Mouse (Mus musculus) megakaryocyte, adult 5-6 weeks (primary cell): ENCODE measurements around the gene Gm20388. TPM values are rescaled to one million over a fixed set of nuclear protein-coding genes. Genes with fewer than 3 reads are reported as not detected.
"Not testable (repeated sequence)": the region's sequence is repeated elsewhere in the genome, so short reads cannot be mapped to it uniquely, and the experiment has no call there.

Experiments
- ATAC-seq: 2 replicates; pipeline ENCODE4 v1.8.0; 2016; ENCODE audit warnings: mild to moderate bottlenecking, inconsistent platforms; ENCODE audit not compliant: poor library complexity, severe bottlenecking
- total RNA-seq, 2 experiments: library from RNA; stranded (forward) in 1 of 2; stranded (reverse) in 1 of 2; fragments of 153-499, 151-499 nt in 1 of 2; fragments of 221-1000, 200-1000 nt in 1 of 2; gene quantifications; 2 replicates each; pipeline versions ENCODE4 v1.2.3 to v1.2.4; 2015 to 2017

Gene Gm20388
- total RNA-seq, 2 experiments from 2014 or later, result 7.6 to 15.5 TPM

DNA sequence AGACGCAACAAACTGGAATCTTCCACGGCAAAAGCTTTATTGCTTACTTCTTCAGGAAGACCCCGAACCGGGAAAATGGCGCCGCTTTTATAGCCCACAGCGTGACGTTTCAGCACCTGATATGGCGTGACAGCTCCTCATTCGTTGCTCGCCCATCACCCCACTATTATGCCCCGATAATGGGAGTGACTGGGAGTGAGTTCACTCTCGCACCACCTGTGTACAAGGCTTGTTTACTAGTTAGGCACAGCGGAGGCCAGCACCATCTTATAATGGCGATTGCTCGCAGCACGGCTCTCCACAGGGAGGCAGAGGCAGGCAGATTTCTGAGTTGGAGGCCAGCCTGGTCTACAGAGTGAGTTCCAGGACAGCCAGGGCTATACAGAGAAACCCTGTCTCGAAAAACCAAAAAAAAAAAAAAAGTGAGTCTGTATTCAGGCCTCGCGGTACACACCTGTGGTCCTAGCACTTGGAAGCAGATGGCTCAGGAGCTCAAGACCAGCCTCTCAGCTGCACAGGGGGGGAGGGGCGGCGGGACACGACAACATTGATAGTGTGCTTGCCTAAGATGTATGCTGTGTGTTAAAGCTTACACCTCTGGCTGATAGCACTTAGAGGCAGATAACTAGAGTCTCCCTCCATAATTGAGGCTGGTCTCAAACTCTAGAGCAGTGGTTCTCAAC lies 3134.2 kb downstream of the Gm20388 start:
- ATAC-seq, result not testable (repeated sequence)

- ATAC-seq, result no peak
Measured at GRCm38 (mm10) chr8:123046706-123047105, 3136.1 kb downstream of the Gm20388 start.

DNA sequence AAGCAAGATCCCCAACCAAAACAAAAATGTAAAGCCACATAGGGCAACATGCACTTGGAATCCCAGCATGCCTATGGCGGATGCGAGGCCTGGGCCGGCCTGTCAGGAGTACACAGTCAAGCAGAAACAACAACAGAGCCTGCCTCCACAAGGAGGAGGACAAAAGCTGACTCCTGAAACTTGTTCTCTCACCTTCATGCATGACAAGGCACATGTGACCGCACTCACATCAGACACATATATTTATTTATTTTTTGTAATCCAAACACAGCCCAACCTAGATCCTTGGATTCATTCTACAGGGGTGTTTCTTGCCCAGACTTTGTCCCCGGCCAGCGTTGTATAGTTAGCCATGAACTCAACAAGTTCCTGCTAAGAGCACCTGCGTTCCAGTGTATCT lies 3137.2 kb downstream of the Gm20388 start:
- ATAC-seq, result no peak

DNA sequence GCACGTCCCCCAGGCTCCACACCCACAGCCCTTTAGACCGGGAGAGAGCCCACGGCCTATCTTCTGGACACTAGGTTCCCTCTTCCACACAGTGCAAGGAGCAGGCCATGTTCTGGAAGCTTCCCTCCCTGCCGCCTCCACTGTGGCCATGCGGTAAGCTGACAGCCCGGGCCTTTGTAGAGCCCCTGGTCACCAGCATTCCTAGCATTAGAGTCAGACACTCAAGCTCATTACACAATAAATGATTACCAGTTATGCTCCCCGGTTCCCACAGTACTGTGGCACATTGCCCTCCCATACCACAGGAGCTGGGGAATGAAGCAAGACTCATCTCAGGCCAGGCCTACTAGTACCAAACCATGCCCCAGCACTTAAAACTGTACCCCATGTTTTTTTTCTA lies 3137.8 kb downstream of the Gm20388 start:
- ATAC-seq, result no peak

DNA sequence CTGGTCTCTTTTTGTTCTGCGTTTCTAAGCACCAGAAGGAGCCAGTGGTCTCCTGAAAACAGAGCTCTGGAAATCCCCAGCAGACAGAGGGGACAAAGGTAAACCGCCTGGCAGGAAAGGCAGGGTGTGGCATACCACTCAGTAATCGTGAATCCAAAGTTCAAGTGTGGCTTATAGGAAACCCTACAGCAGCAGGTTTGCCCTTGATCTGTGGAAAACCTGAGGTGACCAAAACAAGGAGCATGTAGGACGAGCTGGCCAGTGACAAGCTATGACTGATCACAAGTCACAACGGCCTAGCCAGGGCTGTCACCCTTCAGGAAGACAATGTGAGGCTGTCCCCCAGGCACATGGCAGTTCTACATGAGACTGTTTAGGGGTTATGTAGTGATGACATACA lies 3140.8 kb downstream of the Gm20388 start:
- ATAC-seq, result no peak

GRCm38 (mm10) chr8:123062721-123063120 lies 3152.1 kb downstream of the Gm20388 start, which contains the start of gene Spg7:
Spg7 (plus strand) TSS chr8:123062942.
- no peak for ATAC-seq

GRCm38 (mm10) chr8:123064072-123064471 lies 3153.4 kb downstream of the Gm20388 start:
- ATAC-seq, result no peak

DNA sequence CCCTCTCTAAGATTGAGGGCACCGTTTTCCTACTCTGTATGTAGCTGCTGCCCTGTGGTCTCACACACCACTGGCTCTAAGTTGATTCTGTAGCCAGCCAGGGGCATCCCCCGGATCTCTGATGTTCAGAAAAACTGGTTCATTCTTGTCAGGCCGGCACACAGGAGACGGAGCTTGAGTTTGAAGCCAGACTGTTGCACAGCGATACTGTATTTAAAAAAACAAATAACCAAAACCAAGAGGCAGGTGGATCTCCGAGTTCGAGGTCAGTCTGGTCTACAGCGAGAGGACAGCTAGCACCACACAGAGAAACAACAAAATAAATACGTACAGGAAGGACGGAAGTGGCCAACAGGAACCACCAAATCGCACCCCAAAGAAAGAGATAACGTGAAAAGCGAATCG lies 3154.2 kb downstream of the Gm20388 start:
- ATAC-seq, result peak; percentile 56

- peak; percentile 94 for ATAC-seq
Measured at GRCm38 (mm10) chr8:123065214-123066100, 3154.8 kb downstream of the Gm20388 start.

- ATAC-seq, result no peak
Measured at GRCm38 (mm10) chr8:123066101-123066683, 3155.6 kb downstream of the Gm20388 start.

- no peak for ATAC-seq
Measured at GRCm38 (mm10) chr8:123071176-123071575, 3160.5 kb downstream of the Gm20388 start.

- ATAC-seq, result peak; percentile 77
Measured at GRCm38 (mm10) chr8:123077213-123077612, 3166.6 kb downstream of the Gm20388 start.

DNA sequence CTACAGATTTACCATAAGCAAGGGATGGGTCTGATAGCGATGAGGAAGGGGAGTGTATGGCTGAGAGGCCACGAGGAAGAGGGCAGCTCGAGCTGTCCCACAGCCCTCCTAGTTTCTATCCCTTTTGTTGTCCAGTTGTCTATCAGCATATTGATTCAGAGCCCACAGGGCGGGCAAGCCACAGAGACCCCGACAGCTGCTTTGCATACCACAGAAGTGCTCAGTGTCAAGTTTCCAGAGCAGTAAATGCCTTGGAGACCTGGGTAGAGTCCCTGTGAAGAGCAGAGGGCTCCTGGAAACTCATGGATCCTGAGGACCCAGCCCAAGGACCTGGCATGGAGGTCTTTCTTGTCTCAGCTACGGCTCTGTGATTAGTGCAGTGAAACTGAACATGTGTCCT lies 3172.4 kb downstream of the Gm20388 start:
- ATAC-seq, result no peak

- ATAC-seq, result no peak
Measured at GRCm38 (mm10) chr8:123083610-123084009, 3173.0 kb downstream of the Gm20388 start.

- ATAC-seq, result no peak
Measured at GRCm38 (mm10) chr8:123087289-123087688, 3176.6 kb downstream of the Gm20388 start.

DNA sequence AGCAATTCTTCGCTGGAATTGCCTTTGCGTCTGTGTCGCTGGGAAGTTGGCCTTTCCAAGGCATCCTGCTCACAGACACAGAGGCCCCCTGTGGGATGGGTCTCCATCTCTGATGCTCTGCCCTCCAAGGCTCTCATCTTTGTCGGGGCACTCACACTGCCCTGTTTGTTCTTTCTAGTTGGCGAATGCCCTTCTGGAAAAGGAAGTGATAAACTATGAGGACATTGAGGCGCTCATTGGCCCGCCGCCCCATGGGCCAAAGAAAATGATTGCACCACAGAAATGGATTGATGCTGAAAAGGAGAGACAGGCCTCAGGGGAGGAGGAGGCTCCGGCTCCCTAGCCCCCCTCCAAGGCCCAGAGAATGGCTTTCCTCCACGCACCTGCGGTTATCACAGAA lies 3186.6 kb downstream of the Gm20388 start:
- no peak for ATAC-seq

DNA sequence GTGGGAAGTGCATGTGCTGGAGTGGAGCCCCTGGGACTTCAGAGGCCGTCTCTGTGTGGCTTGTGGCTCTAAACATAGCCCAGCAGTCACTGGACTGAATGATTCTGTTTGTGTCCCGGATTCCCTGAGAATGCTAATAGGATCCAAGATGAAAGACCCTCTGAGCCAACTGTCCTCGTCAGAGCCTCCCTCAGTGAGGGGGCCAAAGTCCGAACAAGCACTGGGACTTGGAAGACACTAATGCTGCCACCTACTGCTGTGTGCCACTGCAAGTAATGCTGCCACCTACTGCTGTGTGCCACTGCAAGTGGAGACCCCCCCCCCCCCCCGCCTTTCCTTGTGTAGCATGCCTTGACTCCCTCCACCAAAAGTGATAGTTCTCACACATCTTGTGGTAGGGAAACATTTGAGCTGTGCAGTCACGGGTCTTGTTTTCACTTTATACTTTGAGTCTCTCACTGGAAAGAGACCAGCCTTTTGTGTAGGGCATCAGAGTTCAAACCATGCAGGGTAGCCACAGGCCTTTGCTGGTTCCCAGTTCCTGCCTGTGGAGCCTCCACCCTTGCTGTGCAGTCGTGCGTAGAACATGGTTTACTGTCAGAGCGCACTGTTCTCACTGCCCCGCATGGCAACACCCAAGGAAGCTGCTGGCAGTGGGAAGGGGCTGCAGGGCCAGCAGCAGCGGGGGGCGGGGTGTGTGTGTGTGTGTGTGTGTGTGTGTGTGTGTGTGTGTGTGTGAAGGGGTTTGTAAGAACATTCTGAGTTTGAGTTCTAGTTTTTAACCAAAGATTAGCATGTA lies 3187.3 kb downstream of the Gm20388 start:
- no peak for ATAC-seq

GRCm38 (mm10) chr8:123100288-123100687 lies 3189.6 kb downstream of the Gm20388 start:
- ATAC-seq, result peak; percentile 50

DNA sequence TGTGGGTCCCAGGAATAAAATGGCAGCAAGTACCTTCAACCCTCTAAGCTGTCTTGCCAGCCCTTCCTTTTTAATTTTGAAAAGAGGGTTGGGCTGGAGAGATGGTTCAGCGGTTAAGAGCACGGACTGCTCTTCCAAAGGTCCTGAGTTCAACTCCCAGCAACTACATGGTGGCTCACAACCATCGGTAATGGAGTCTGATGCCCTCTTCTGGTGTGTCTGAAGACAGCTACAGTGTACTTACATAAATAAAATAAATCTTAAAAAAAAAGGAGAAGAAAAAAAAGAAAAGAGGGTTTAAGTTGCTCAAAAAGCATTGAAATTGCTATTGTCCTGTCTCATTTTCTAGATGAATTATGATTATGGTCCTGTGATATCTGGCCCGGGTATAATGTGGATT lies 3190.6 kb downstream of the Gm20388 start:
- no peak for ATAC-seq

DNA sequence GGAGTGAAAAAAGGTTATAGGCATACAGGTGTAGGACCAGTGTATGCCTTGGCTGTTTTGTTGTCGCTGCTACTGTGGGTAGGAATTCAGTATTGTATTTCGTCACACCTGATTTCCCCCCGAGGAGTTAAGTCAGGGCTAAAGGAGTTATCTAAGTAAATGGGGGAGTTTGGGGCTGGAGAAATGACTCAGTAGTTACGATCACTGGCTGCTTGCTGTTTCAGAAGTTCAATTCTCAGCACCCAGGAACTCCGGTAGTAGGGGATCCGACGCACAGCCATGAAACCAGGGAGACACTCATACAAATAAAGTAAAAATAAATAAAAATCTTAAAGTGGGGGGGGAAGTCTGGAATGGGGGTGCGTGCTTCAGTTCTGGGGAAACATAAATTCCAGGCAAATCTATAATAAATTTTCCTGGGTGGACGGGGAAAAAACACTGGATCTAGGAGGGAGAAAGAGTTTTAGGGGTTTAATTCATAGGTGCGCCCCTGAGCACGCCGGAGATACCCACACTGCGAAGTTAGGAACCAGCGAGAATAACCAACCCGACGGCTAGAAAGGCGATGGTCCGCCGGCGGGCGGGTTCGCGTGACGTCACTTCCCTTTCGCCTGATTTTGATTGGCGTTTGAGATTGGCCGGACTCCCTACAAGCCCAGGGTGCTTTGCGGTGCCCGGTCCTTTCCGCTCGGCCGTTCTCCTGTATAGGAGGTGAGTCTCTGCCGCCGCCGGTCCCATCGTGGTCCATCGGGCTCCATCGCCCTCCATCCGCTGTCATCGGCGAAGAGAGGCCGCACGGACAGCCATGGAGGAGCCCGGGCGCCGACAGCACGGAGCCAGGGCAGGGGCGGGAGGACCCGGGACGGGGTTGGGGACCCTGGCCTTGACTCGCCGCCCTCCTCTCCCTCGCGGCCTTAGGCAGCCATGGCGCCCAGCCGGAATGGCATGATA lies 3191.4 kb downstream of the Gm20388 start, which contains the start of gene Rpl13:
Gene Rpl13 (plus strand): TSS at position 616 of the 951 bp plus-strand sequence.
- peak; percentile 96 for ATAC-seq
